Mouse (Mus musculus): ENCODE data around the gene Ccdc124.

The Ccdc124 gene

DNA sequence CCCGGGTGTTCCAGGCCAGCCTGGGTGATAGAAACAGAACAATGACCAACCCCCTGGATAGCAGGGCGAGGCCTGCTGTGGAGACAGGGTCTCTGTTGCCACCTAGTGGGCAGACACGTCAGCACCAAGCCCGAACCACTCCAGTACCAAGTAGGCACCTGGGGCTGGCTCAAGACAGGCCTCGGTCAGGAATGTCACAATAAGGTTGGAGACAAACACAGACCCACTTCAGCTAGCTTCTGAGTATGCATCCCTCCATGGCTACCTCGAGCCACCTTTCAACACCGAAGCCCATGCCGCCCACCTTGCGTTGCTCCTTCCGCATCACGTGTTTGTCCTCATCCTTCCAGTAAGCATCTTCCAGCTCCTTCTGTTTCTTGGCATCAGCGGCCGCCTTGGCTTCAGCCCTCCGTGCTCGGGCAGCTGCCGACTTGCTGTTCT lies 4.1 kb downstream of the Ccdc124 start:
- peak; percentile 66 for DNase-seq (ENCODE audit: low spot score)

DNA sequence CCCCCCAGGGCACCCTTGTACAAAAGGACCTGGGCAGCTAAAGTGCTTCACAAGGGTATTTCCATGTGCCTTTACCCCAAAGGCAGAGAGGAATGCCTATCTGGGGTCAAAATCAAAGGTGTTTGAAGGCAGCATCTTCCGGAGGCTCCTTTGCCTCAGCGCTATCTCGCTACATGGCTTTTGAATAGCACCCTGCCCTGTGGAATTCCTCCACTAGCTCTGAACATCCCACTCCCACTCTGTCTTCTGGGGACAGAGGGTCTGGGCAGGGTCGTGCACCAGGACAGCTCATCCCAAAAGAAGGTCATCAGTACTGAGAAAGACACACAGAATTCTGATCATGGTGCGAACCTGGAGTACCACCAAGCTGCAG lies 4.5 kb downstream of the Ccdc124 start:
- DNase-seq (ENCODE audit: low spot score): no peak

DNA sequence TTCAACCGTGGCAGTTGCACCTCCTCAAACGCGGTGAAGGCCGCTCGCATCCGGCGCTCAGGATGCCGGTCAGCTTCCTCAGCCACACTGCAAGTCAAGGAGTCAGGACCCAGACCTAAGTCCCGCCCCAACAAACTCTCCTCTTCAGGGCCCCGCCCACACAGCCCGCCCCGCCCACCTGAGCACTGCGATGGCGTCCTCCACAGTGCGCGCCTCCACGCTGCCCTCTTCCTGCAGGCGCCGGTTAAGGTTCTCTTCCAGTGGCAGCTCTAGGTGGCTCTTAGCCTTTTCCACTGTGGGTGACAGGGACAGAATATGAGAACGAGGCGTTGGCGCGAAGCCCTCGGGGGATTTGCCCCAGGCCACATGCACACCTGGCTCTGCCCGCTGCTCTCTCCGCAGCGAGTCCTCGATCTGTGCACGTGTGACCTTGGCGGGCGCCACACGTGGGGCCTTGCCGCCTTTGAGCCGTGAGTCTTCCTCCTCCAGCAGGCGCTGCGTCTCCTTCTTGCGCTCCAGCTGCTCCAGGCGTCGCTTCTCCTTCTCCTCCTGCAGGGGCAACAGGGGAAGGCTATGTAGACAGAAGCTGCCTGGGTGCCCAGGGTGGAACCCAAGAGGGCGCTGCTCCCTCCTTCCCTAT lies 5.1 kb downstream of the Ccdc124 start:
- DNase-seq (ENCODE audit: low spot score): peak; percentile 62

DNA sequence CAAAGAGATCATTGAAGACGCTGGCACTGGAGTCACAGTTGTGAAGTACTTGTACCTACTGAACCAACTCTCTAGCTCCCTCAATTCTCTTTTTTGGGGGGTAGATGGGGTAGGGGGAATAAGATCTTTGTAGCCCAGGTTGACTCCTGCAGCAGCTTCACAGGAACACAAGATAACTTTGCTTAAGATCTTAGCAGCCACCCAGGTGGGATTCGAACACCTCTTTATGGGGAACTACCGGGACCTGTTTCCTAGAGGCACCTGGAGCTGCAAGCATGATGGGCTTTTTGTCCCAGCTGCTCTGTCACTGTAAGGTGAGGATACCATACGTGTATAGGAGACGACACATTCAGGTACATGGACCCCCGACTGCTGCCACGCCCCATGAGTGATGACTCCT lies 7.2 kb downstream of the Ccdc124 start:
- DNase-seq (ENCODE audit: low spot score): no peak

GRCm38 (mm10) chr8:70866001-70866520 lies 7.7 kb downstream of the Ccdc124 start:
- no peak for DNase-seq (ENCODE audit: low spot score)

- peak; percentile 96 for DNase-seq (ENCODE audit: low spot score)
Observed at GRCm38 (mm10) chr8:70865350-70866000, 8.3 kb downstream of the Ccdc124 start.

GRCm38 (mm10) chr8:70864712-70865221 lies 9.0 kb downstream of the Ccdc124 start:
- no peak for DNase-seq (ENCODE audit: low spot score)

GRCm38 (mm10) chr8:70863956-70864711 lies 9.6 kb downstream of the Ccdc124 start:
- DNase-seq (ENCODE audit: low spot score): no peak

- no peak for DNase-seq (ENCODE audit: low spot score)
Observed at GRCm38 (mm10) chr8:70862824-70863641, 10.7 kb downstream of the Ccdc124 start, which contains the start of gene Kcnn1. Gene Kcnn1 (minus strand): TSS chr8:70863258.

GRCm38 (mm10) chr8:70857516-70857915 lies 16.2 kb downstream of the Ccdc124 start:
- no peak for DNase-seq (ENCODE audit: low spot score)

DNA sequence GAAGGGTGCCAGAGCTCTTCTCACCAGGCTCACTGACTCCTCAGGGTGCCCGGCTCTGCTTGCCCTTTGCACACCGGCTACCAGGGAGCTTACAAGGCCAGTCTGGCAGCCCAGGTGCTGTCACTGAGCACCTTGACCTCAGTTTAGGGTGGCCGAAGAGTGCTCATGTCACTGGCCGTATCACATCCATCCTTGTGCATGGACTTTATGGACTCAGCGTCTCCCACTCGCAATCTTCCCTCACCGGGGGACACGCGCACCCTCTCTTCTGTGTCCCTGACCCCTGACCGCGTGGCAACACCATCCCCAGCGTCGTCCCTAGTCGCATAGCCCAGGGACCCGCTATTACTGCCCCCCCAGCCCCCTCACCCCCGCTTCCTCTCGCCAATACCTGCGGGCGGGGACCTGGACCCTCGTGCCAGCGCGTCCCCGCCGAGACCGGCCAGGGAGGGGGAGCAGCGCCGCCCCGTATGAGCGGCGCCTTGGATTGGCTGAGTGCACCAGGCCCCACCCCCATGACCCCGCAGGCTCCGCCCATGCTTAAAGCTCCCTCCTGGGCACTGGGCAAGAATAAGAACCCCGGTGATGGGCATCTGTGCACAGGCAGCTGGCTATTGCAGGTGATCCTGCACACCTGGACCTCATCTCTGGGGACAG lies 17.1 kb downstream of the Ccdc124 start:
- DNase-seq (ENCODE audit: low spot score): no peak

DNA sequence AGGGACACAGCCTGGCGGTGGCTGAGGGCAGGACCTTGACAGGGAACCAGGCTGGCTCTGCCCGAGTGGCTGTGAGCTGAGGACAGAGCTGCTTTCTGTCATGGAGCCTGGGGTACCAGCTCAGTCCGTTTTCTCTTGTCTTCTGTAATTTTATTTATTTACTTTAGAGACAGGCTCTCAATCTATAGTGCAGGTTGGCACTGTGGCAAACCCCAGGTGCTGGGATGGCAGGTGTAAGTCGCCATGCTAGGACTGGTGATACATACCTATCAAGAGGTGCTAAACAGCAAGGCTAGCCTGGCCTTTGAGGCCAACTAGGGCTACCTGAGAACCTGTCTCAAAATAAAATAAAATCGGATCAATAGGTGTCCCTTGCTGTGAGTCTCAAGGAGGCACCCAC lies 17.7 kb downstream of the Ccdc124 start:
- no peak for DNase-seq (ENCODE audit: low spot score)

DNA sequence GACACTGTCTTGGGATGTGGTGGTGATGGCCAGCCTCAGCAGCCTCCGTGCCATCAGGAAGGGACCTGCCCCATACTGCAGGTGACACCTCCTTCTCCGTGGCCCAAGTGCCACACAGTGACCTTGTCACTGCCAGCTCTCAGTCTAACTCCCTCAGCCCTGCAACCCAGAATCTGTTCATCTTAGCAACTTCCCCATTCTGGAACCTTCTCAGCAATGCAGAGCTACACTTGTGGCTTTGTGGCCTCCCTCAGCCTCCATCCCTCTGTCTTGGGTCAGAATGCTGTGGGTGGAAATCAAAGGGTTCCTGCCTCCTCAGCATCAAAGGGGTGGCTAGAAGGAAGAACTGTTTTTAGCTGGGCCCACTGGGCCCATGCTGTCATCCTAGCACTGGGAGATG lies 19.9 kb downstream of the Ccdc124 start:
- no peak for DNase-seq (ENCODE audit: low spot score)

GRCm38 (mm10) chr8:70852595-70853231 lies 21.0 kb downstream of the Ccdc124 start:
- DNase-seq (ENCODE audit: low spot score): no peak

GRCm38 (mm10) chr8:70851837-70852236 lies 21.9 kb downstream of the Ccdc124 start:
- no peak for DNase-seq (ENCODE audit: low spot score)

DNA sequence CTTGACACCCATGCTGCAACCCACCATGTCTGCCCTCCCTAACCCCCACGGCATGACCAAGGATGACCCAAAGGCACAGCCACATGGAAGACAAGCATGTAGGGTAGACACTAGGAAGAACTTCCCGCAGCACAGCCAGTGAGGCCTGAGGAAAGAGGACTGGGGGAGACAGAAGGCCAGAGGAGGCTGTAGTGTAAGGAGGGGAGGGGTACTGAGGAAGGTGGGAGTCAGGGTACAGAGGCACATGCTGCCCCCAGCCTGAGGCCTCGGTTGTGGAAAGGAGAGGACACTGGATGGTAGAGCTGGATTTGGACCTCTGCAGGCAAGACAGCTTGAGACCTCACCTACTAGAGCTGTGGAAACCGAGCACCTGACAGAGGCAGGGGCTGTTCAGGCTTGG lies 22.8 kb downstream of the Ccdc124 start:
- DNase-seq (ENCODE audit: low spot score): no peak

- DNase-seq (ENCODE audit: low spot score): no peak
Observed at GRCm38 (mm10) chr8:70850132-70850845, 23.4 kb downstream of the Ccdc124 start.

DNA sequence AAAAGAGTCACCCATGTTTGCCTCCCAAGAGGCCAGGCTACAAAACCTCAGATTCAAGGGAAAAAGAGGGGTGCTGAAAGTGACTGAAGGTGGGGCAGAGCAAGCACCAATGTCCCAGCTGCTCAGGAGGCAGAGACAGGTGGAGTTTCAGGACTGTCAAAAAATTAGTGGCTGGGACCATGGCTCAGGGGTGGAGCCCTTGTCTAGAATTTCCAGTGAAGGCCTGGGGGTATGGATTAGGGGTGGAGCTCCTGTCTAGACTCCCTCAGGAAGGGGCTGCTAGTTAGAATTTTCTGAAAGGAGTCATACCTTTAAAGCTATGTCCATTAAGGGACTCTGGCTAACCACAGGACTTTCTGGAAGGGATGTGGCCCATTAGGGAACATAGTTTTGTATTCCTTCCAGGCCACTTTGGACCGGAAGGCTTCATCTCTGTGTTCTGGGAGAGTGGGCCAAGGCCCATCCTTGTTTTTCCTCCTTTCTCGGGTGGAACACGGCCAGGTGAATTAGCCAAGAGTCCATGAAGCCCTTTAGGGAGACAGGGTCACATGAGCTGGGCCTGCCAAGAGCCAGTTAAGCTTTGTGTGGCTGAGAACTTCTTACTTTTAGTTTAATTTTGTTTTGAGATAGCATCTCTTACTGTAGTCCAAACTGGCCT lies 24.3 kb downstream of the Ccdc124 start:
- DNase-seq (ENCODE audit: low spot score): no peak

GRCm38 (mm10) chr8:70846371-70847154 lies 27.2 kb downstream of the Ccdc124 start:
- DNase-seq (ENCODE audit: low spot score): no peak

All from spleen, adult 12 weeks (tissue).